Mouse (Mus musculus): ENCODE results near the gene Lrrc36. TPM values are rescaled to one million over a fixed set of nuclear protein-coding genes. Genes with fewer than 3 reads are reported as not detected.

The Lrrc36 gene
- total and polyA plus RNA-seq, 3 experiments, result 0.06 TPM; not detected in 2

DNA sequence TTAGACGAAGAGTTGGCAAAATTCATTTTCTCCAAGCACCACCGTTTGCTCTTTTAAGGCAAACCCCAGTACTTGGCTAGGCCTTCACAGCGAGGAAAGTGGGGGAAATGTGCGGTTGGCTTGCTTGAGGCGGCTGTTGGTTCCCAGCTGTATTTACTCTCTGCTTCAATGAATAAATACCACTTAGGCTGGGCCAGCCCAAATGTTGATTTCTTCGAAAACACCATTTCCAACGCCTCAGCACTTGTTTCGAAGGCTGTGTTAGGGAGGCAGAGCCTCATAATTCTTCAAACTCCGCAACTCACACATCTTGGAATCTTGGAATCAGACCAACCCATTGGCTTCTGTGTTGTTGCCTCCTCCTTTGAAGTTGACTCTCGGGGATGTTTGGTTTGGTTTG is 7.0 kb upstream of the Lrrc36 start:
- H3K27me3 ChIP-seq (ENCODE audit: control insufficient read depth in 1 of 2, insufficient read depth in 2 of 2, low read length in 2 of 2), result peaks cover 12 to 15% of the 10 kb centered on the region in 2 experiments
- no peaks in the 10 kb centered on the region for H3K9me3 ChIP-seq (replicated peaks; ENCODE audit: insufficient read depth, low read length)
- H3K4me3 ChIP-seq (ENCODE audit: control insufficient read depth in 1 of 2, insufficient read depth in 1 of 2, low read depth in 2 of 2, low read length in 2 of 2), result no peak overlapping the region
- no peak overlapping the region for H3K27ac ChIP-seq (ENCODE audit: control insufficient read depth, low read depth, low read length)
- TF ChIP-seq TCF12 (IDR thresholded peaks at IDR 0.05; ENCODE audit: low read depth, low read length) (no peak), POLR2A (IDR thresholded peaks at IDR 0.05; ENCODE audit: control insufficient read depth in 1 of 2, insufficient read depth in 1 of 2, low read depth in 1 of 2, low read length in 2 of 2, poor library complexity in 1 of 2) (no peak), ZMIZ1 (IDR thresholded peaks at IDR 0.05; ENCODE audit: low read depth, low read length) (no peak), ETS1 (IDR thresholded peaks at IDR 0.05; ENCODE audit: low read depth, low read length) (no peak), EP300 (IDR thresholded peaks at IDR 0.05; ENCODE audit: low read depth in 1 of 2, low read length in 2 of 2) (no peak), CTCF (IDR thresholded peaks at IDR 0.05 in 2 of 3, conservative IDR thresholded peaks at IDR 0.05 in 1 of 3; ENCODE audit: control insufficient read depth in 1 of 3, insufficient read depth in 1 of 3, low read depth in 2 of 3, low read length in 3 of 3, poor library complexity in 1 of 3, severe bottlenecking in 1 of 3) (no peak), MEF2A (IDR thresholded peaks at IDR 0.05; ENCODE audit: extremely low read depth, insufficient replicate concordance, low read depth, low read length, poor library complexity, severe bottlenecking) (no peak), CHD1 (IDR thresholded peaks at IDR 0.05; ENCODE audit: low read depth, low read length) (no peak), MYB (IDR thresholded peaks at IDR 0.05; ENCODE audit: low read depth, low read length) (no peak), TAL1 (IDR thresholded peaks at IDR 0.05; ENCODE audit: low read length) (no peak), RAD21 (IDR thresholded peaks at IDR 0.05; ENCODE audit: low read depth, low read length) (no peak), MYC (IDR thresholded peaks at IDR 0.05; ENCODE audit: low read depth, low read length) (no peak), SMC3 (IDR thresholded peaks at IDR 0.05; ENCODE audit: low read depth, low read length) (no peak), HCFC1 (IDR thresholded peaks at IDR 0.05; ENCODE audit: low read depth, low read length) (no peak), NRF1 (IDR thresholded peaks at IDR 0.05; ENCODE audit: insufficient read depth, low read depth, low read length, poor library complexity, severe bottlenecking) (no peak), MAZ (IDR thresholded peaks at IDR 0.05; ENCODE audit: low read depth, low read length) (no peak)
- no peaks in the 10 kb centered on the region for H3K4me1 ChIP-seq (ENCODE audit: control insufficient read depth in 1 of 2, insufficient read depth in 2 of 2, low read length in 2 of 2)
- H3K36me3 ChIP-seq (ENCODE audit: control insufficient read depth in 1 of 2, insufficient read depth in 2 of 2, low read length in 2 of 2), result no peaks in the 10 kb centered on the region
- no peaks in the 10 kb centered on the region for H3K79me2 ChIP-seq (ENCODE audit: control insufficient read depth, insufficient read depth, low read length, poor library complexity)
- DNase-seq (ENCODE audit: low read depth, low spot score), result no peak
- H3K9ac ChIP-seq (ENCODE audit: control insufficient read depth, low read depth, low read length, poor library complexity, severe bottlenecking), result no peak overlapping the region

DNA sequence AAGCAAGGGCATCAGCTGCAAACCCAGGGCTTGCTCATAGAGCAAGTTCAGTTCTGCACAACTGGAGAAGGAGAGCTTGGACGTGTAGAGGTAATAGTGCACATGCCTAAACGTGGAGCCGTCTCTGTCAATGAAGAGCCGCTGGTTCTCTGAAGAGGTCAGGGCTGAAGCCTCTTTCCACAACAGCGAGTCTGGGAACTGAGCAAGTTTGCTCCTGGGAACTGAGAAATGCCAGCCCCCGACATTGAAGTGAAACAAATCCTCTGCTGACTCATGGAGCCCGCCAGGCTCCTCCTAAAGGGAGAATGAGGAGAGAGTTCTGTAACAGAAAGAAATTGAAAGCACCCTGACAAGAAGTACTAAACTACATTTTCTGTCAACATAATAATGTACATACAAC is 5.0 kb upstream of the Lrrc36 start:
- H3K4me1 ChIP-seq (ENCODE audit: control insufficient read depth in 1 of 2, insufficient read depth in 2 of 2, low read length in 2 of 2), result no peaks in the 10 kb centered on the region
- H3K9me3 ChIP-seq (replicated peaks; ENCODE audit: insufficient read depth, low read length), result no peaks in the 10 kb centered on the region
- H3K9ac ChIP-seq (ENCODE audit: control insufficient read depth, low read depth, low read length, poor library complexity, severe bottlenecking), result no peak overlapping the region
- peaks cover 12 to 14% of the 10 kb centered on the region in 2 experiments for H3K27me3 ChIP-seq (ENCODE audit: control insufficient read depth in 1 of 2, insufficient read depth in 2 of 2, low read length in 2 of 2)
- H3K4me3 ChIP-seq (ENCODE audit: control insufficient read depth in 1 of 2, insufficient read depth in 1 of 2, low read depth in 2 of 2, low read length in 2 of 2), result no peak overlapping the region
- no peaks in the 10 kb centered on the region for H3K36me3 ChIP-seq (ENCODE audit: control insufficient read depth in 1 of 2, insufficient read depth in 2 of 2, low read length in 2 of 2)
- no peaks in the 10 kb centered on the region for H3K79me2 ChIP-seq (ENCODE audit: control insufficient read depth, insufficient read depth, low read length, poor library complexity)
- TF ChIP-seq POLR2AphosphoS2 (IDR thresholded peaks at IDR 0.05; ENCODE audit: low read length), result no peak
- TF ChIP-seq NRF1 (IDR thresholded peaks at IDR 0.05; ENCODE audit: insufficient read depth, low read depth, low read length, poor library complexity, severe bottlenecking), result no peak
- no peak for TF ChIP-seq NELFE (IDR thresholded peaks at IDR 0.05; ENCODE audit: low read depth, low read length)
- TF ChIP-seq ZKSCAN1 (IDR thresholded peaks at IDR 0.05; ENCODE audit: low read depth, low read length), result no peak
- no peak for TF ChIP-seq ETS1 (IDR thresholded peaks at IDR 0.05; ENCODE audit: low read depth, low read length)
- TF ChIP-seq TAL1 (IDR thresholded peaks at IDR 0.05; ENCODE audit: low read length), result no peak
- TF ChIP-seq TCF12 (IDR thresholded peaks at IDR 0.05; ENCODE audit: low read depth, low read length), result no peak
- no peak for TF ChIP-seq MEF2A (IDR thresholded peaks at IDR 0.05; ENCODE audit: extremely low read depth, insufficient replicate concordance, low read depth, low read length, poor library complexity, severe bottlenecking)
- TF ChIP-seq JUND (IDR thresholded peaks at IDR 0.05; ENCODE audit: low read depth, low read length), result no peak
- TF ChIP-seq BHLHE40 (IDR thresholded peaks at IDR 0.05; ENCODE audit: borderline replicate concordance, low read depth, low read length), result no peak
- TF ChIP-seq MAFK (IDR thresholded peaks at IDR 0.05; ENCODE audit: borderline replicate concordance, low read depth, low read length), result no peak
- H3K27ac ChIP-seq (ENCODE audit: control insufficient read depth, low read depth, low read length), result no peak overlapping the region
- no peak for DNase-seq (ENCODE audit: low read depth, low spot score)
